ENCODE assay signal across 17 mouse cellular contexts in the genomic region with DNA sequence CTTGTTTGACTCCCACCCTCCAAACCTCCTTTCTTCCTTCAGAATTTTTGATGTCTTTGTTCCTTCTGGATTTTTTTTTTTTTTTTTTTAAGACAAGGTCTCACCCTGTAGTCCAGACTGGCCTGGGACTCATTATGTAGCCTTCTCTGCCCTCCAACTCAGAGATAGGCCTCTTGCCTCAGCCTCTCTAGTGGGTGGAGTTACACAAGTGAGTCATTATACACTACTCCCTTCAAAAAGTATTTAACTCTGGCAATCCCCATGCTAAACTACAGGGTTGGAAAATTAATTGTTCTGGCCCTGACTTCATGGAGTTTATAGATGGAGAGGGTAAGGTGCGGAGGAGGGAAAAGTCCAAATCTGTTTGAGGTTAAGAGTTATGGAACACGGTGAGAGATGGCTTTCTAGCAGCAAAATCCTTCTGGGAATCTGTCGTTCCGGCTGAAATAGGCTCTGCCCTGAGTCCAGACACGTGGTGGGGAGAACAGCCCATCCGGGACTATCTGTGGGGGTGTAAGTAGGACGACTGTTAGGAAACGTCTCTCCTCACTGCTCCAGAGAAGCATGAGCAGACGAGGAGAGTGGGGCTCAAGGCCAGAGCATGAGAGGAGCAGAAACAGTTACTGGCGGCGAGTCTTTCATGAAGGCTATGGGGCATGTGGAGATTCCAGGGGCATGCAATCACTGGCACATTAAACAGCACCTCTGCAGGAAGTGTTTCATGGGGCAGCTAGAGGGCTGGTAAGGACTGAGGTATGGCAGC. TPM values are rescaled to one million over a fixed set of nuclear protein-coding genes. Genes with fewer than 3 reads are reported as not detected.
DNase-seq lines count a peak whose midpoint lies in the region; ATAC-seq and TF ChIP-seq lines count a peak whose summit lies in the region.
"Had no signal": no experiment of that assay in that cellular context is flagged by ENCODE, and none has a peak within 500 bp of the region (broad histone marks: within the 10 kb centered on the region; RNA-seq: fewer than 3 reads in every experiment).

No protein-coding gene starts in this region.

- DNase-seq in ovary, adult 18-20 months (ENCODE audit: low spot score), result peak; percentile 17
- DNase-seq in ovary, postnatal 10 days (ENCODE audit: low spot score), result no peak
- peak; percentile 45 to 55 for DNase-seq in adrenal gland, postnatal 36 days
- peak; percentile 10 for DNase-seq in heart, postnatal 4 days
- DNase-seq in stomach, postnatal 0 days (ENCODE audit: low spot score), result peak; percentile 16
- no peak for DNase-seq in cerebellum, postnatal 4 days (ENCODE audit: low spot score in 2 of 2)
- no peak for DNase-seq in thymus, postnatal 10 days (ENCODE audit: low spot score in 2 of 2)
- no peak for DNase-seq in lung, adult 2 months
- DNase-seq: forebrain, postnatal 0 days; kidney, adult 9 months; thymus, adult 2 months had no signal

- H3K4me3 ChIP-seq in stomach, postnatal 0 days (ENCODE audit: low read depth, low read length), result no peak overlapping the region
- H3K4me3 ChIP-seq in lung, adult 2 months (replicated peaks; ENCODE audit: extremely low read depth, low read depth, low read length), result no peak overlapping the region
- H3K4me3 ChIP-seq: embryonic facial prominence, embryonic 15.5 days; liver, embryonic 12.5 days; megakaryocyte, embryonic 14.5 days had no signal

- ATAC-seq in stomach, postnatal 0 days (ENCODE audit: low FRiP score, low TSS enrichment), result peak; percentile 61; the same call in 1 of the 2 replicates
- ATAC-seq: CD4-positive, CD25-positive, alpha-beta regulatory T cell, adult 4 months; forebrain, postnatal 0 days; hindbrain, postnatal 0 days; liver, embryonic 12.5 days; lung, postnatal 0 days had no signal

- no peak overlapping the region for H3K27ac ChIP-seq in stomach, postnatal 0 days (replicated peaks)
- H3K27ac ChIP-seq: embryonic facial prominence, embryonic 15.5 days; hindbrain, postnatal 0 days; liver, embryonic 12.5 days had no signal

- TF ChIP-seq EP300 in stomach, postnatal 0 days (optimal IDR thresholded peaks at IDR 0.05), result no peak

- TF ChIP-seq POLR2A in lung, adult 2 months (IDR thresholded peaks at IDR 0.05; ENCODE audit: borderline replicate concordance, extremely low read depth, low read depth, low read length), result no peak

- H3K36me3 ChIP-seq in stomach, postnatal 0 days (ENCODE audit: control insufficient read depth, insufficient read depth, low read length), result no peaks in the 10 kb centered on the region
- H3K36me3 ChIP-seq: embryonic facial prominence, embryonic 15.5 days; liver, embryonic 12.5 days had no signal

- no peak for TF ChIP-seq CTCF in stomach, postnatal 0 days (IDR thresholded peaks at IDR 0.05; ENCODE audit: low read depth)
- TF ChIP-seq CTCF in lung, adult 2 months (IDR thresholded peaks at IDR 0.05; ENCODE audit: insufficient read depth, low read length), result no peak

- no peaks in the 10 kb centered on the region for H3K4me1 ChIP-seq in stomach, postnatal 0 days (replicated peaks; ENCODE audit: control insufficient read depth, insufficient read depth)
- no peaks in the 10 kb centered on the region for H3K4me1 ChIP-seq in lung, adult 2 months (ENCODE audit: control insufficient read depth, insufficient read depth, low read length)
- H3K4me1 ChIP-seq: embryonic facial prominence, embryonic 15.5 days had no signal

- no peak overlapping the region for H3K9ac ChIP-seq in stomach, postnatal 0 days (ENCODE audit: low read length)
- H3K9ac ChIP-seq: embryonic facial prominence, embryonic 15.5 days; forebrain, postnatal 0 days; liver, embryonic 12.5 days had no signal

- no peak overlapping the region for H3K4me2 ChIP-seq in stomach, postnatal 0 days (replicated peaks; ENCODE audit: low read depth)
- H3K4me2 ChIP-seq: embryonic facial prominence, embryonic 15.5 days; liver, embryonic 12.5 days had no signal

- no peaks in the 10 kb centered on the region for H3K27me3 ChIP-seq in stomach, postnatal 0 days (ENCODE audit: control insufficient read depth, insufficient read depth, low read length)
- H3K27me3 ChIP-seq: embryonic facial prominence, embryonic 15.5 days; liver, embryonic 12.5 days had no signal

- no peaks in the 10 kb centered on the region for H3K9me3 ChIP-seq in stomach, postnatal 0 days (ENCODE audit: control insufficient read depth, low read length)
- H3K9me3 ChIP-seq: embryonic facial prominence, embryonic 15.5 days; liver, embryonic 12.5 days had no signal

- 57% methylated on average over 11 of the region's 11 CpGs for whole genome bisulfite sequencing in stomach, postnatal 0 days
- 63% methylated on average over 11 of the region's 11 CpGs for WGBS in lung, adult 2 months

RNA-seq across cellular contexts. Expression of a gene that starts 32.5 kb away (rescaled TPM):
- total RNA-seq in adrenal gland, postnatal 36 days (2021), result 10 to 100 TPM; 11.9 to 19.8 TPM
- 1 to 10 TPM; 6.5 to 8.1 TPM for total RNA-seq in heart, postnatal 4 days (2021)
- 14.8 and 15.0 TPM in 2 replicates for polyA plus RNA-seq in stomach, postnatal 0 days (2015; fragmentation: Nextera tagmentation; extraction: Ambion mirVana)
- 6.8 and 8.2 TPM in 2 replicates for polyA plus RNA-seq in lung, adult 2 months (2012; rRNA removed)

RNA-seq across cellular contexts. Expression of a gene that starts 40.7 kb away (rescaled TPM):
- 10 to 100 TPM; 15.2 to 18.9 TPM for total RNA-seq in adrenal gland, postnatal 36 days (2021)
- total RNA-seq in heart, postnatal 4 days (2021), result 10 to 100 TPM; 31.0 to 33.2 TPM
- polyA plus RNA-seq in stomach, postnatal 0 days (2015; fragmentation: Nextera tagmentation; extraction: Ambion mirVana), result 3.9 and 4.0 TPM in 2 replicates
- 26.8 and 31.6 TPM in 2 replicates for polyA plus RNA-seq in lung, adult 2 months (2012; rRNA removed)

Comparison
In these comparisons a context has a peak if more than half of its experiments do, and no peak if none do; other contexts are left out.
1. DNase-seq: peak in ovary, adult 18-20 months (single experiment), adrenal gland, postnatal 36 days (2 of 2), heart, postnatal 4 days (single experiment) and stomach, postnatal 0 days (single experiment); none in ovary, postnatal 10 days (single experiment), cerebellum, postnatal 4 days (0 of 2), thymus, postnatal 10 days (0 of 2) and lung, adult 2 months (single experiment).